Comparison of ENCODE assay signal across 8 mouse cellular contexts in the genomic region with DNA sequence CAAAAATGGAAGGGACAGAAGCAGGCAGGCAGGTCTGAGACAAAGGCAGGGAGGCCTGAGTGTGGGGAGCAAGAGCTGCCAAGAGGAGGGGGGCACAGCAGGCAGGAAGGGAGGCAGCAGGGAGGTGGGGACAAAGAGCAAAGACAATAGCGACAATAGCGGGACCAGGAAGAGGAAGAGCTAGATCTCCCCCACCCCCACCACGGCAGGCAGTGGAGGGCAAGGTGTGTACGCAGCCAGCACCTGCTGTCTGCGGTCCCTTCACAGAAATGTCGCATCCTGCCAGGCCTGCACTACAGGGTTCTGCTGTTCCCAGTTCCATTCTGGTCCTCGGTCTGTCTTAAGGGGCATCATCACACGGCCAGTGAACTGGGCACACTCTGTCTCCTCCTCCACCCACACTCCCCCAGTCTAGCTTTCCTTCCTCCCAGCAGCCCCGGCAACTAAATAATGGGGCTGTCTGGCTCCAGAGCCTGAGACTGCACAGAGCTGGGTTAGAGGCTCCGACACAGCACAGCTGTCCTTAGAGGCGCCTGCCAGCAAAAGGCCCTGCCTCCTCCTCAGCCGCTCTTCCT. TPM values are rescaled to one million over a fixed set of nuclear protein-coding genes. Genes with fewer than 3 reads are reported as not detected.
DNase-seq lines count a peak whose midpoint lies in the region; ATAC-seq and TF ChIP-seq lines count a peak whose summit lies in the region.

No protein-coding gene starts in this region.

- ATAC-seq in embryonic facial prominence, embryonic 11.5 days (replicated peaks; ENCODE audit: insufficient number of reproducible peaks, low FRiP score, low TSS enrichment, low read depth) = 0 out of 2 replicates have a peak, but pooled peaks have one; percentile 14
- 0 out of 2 replicates have a peak, but pooled peaks have one; percentile 4 for ATAC-seq in megakaryocyte-erythroid progenitor cell, adult 5-6 weeks (replicated peaks; ENCODE audit: low FRiP score, low TSS enrichment, poor library complexity, severe bottlenecking)

- H3K36me3 ChIP-seq in heart, adult 2 months (ENCODE audit: control insufficient read depth, insufficient read depth, low read length) = peaks cover 2% of the 10 kb centered on the region; the same call in 1 of the 2 replicates
- H3K36me3 ChIP-seq in embryonic facial prominence, embryonic 11.5 days (replicated peaks; ENCODE audit: control insufficient read depth, insufficient read depth, low read depth, low read length) = no peaks in the 10 kb centered on the region

- H3K27ac ChIP-seq in heart, adult 2 months = peak overlapping the region; percentile 16; the same call in 1 of the 2 replicates
- H3K27ac ChIP-seq in embryonic facial prominence, embryonic 11.5 days (replicated peaks; ENCODE audit: low read depth, low read length) = peak overlapping the region; percentile 71

- H3K4me2 ChIP-seq in embryonic facial prominence, embryonic 11.5 days (ENCODE audit: low read depth, low read length) = no peak overlapping the region

- H3K27me3 ChIP-seq in heart, adult 2 months (ENCODE audit: control insufficient read depth, insufficient read depth, low read length) = no peaks in the 10 kb centered on the region
- H3K27me3 ChIP-seq in embryonic facial prominence, embryonic 11.5 days (ENCODE audit: control insufficient read depth, insufficient read depth, low read length) = peaks cover 19% of the 10 kb centered on the region

- H3K4me1 ChIP-seq in heart, adult 2 months (ENCODE audit: control insufficient read depth, insufficient read depth, low read length) = peaks cover 24% of the 10 kb centered on the region
- H3K4me1 ChIP-seq in embryonic facial prominence, embryonic 11.5 days (ENCODE audit: control insufficient read depth, insufficient read depth, low read length) = peaks cover 12% of the 10 kb centered on the region

- 8% methylated on average over 12 of the region's 12 CpGs for whole genome bisulfite sequencing in heart, adult 2 months
- WGBS in embryonic facial prominence, embryonic 11.5 days = 16% methylated on average over 12 of the region's 12 CpGs

- H3K9ac ChIP-seq in heart, adult 2 months (ENCODE audit: low read depth, low read length) = no peak overlapping the region; the same call in 1 of the 2 replicates
- H3K9ac ChIP-seq in embryonic facial prominence, embryonic 11.5 days (replicated peaks; ENCODE audit: low read length) = 0 out of 2 replicates have a peak overlapping the region, but pooled peaks have one; percentile 27

- H3K79me2 ChIP-seq in heart, adult 2 months (replicated peaks; ENCODE audit: control insufficient read depth, insufficient read depth, low read length) = no peaks in the 10 kb centered on the region

- no peaks in the 10 kb centered on the region for H3K9me3 ChIP-seq in embryonic facial prominence, embryonic 11.5 days (replicated peaks; ENCODE audit: control insufficient read depth, low read length)

- TF ChIP-seq EP300 in heart, adult 2 months (IDR thresholded peaks at IDR 0.05; ENCODE audit: insufficient read depth, low read depth, low read length) = no peak

- H3K4me3 ChIP-seq in heart, adult 2 months = no peak overlapping the region
- no peak overlapping the region for H3K4me3 ChIP-seq in embryonic facial prominence, embryonic 11.5 days (ENCODE audit: low read depth, low read length)

- intact Hi-C loops in heart, adult 2 months (cut with DNase I) = no loop called here

- no peak for TF ChIP-seq CTCF in heart, adult 2 months (IDR thresholded peaks at IDR 0.05)

- TF ChIP-seq POLR2A in heart, adult 2 months (IDR thresholded peaks at IDR 0.05; ENCODE audit: insufficient read depth, low read depth, low read length) = no peak

- peak; percentile 54 to 59 for DNase-seq in heart, adult 2 months
- no peak for DNase-seq in heart, adult 8-10 months (ENCODE audit: low spot score)
- no peak for DNase-seq in embryonic facial prominence, embryonic 11.5 days (ENCODE audit: low spot score)
- peak; percentile 66 for DNase-seq in induced T-regulatory cell, adult 2 months (ENCODE audit: low read depth)
- DNase-seq in thymus, adult 18-20 months = peak; percentile 87 to 93
- DNase-seq in left cerebral cortex, adult 8-10 months (ENCODE audit: low spot score in 2 of 2) = no peak
- no peak for DNase-seq in layer of hippocampus, adult 9-11 months

RNA-seq across cellular contexts. Expression of a gene that starts 6.8 kb away (rescaled TPM):
- total RNA-seq in heart, adult 2 months (2021) = 10 to 100 TPM; 59.3 to 68.5 TPM
- 119 and 121 TPM in 2 replicates for polyA plus RNA-seq in heart, adult 2 months (2012; rRNA removed)
- total RNA-seq in heart, adult 8-10 months (2022) = 10 to 100 TPM; 48.8 to 95.2 (median 71.0) TPM
- 3.7 and 4.2 TPM in 2 replicates for polyA plus RNA-seq in embryonic facial prominence, embryonic 11.5 days (2014; fragmentation: Nextera tagmentation; extraction: Ambion mirVana)
- 1.2 TPM in 1 of 2 replicates, not detected in the other for total RNA-seq in megakaryocyte-erythroid progenitor cell, adult 5-6 weeks (2014; fragmentation: Nextera tagmentation)
- not detected in 2 replicates for total RNA-seq in megakaryocyte-erythroid progenitor cell, adult 5-6 weeks (2017)
- 10 to 100 TPM; 33.4 to 38.9 (median 37.6) TPM for total RNA-seq in left cerebral cortex, adult 8-10 months (2022)

RNA-seq across cellular contexts. Expression of a gene that starts 20.0 kb away (rescaled TPM):
- 10 to 100 TPM; 23.5 to 24.4 TPM for total RNA-seq in heart, adult 2 months (2021)
- polyA plus RNA-seq in heart, adult 2 months (2012; rRNA removed) = 26.3 and 30.7 TPM in 2 replicates
- 10 to 100 TPM; 21.4 to 26.9 (median 23.8) TPM for total RNA-seq in heart, adult 8-10 months (2022)
- 3.2 and 4.2 TPM in 2 replicates for polyA plus RNA-seq in embryonic facial prominence, embryonic 11.5 days (2014; fragmentation: Nextera tagmentation; extraction: Ambion mirVana)
- total RNA-seq in megakaryocyte-erythroid progenitor cell, adult 5-6 weeks (2014; fragmentation: Nextera tagmentation) = not detected in 2 replicates
- total RNA-seq in megakaryocyte-erythroid progenitor cell, adult 5-6 weeks (2017) = 0.23 TPM in 1 of 2 replicates, not detected in the other
- total RNA-seq in left cerebral cortex, adult 8-10 months (2022) = 1 to 10 TPM; 5.8 to 8.0 (median 6.9) TPM

RNA-seq across cellular contexts. Expression of a gene that starts 47.4 kb away (rescaled TPM):
- 1 to 10 TPM in 1 of 2 experiments, under 1 TPM in 1; 0.89 to 1.1 TPM for total RNA-seq in heart, adult 2 months (2021)
- 2.2 and 2.3 TPM in 2 replicates for polyA plus RNA-seq in heart, adult 2 months (2012; rRNA removed)
- total RNA-seq in heart, adult 8-10 months (2022) = 1 to 10 TPM in 2 of 4 experiments, under 1 TPM in 2; 0.73 to 1.7 (median 1.1) TPM
- polyA plus RNA-seq in embryonic facial prominence, embryonic 11.5 days (2014; fragmentation: Nextera tagmentation; extraction: Ambion mirVana) = 0.18 and 0.21 TPM in 2 replicates
- 1.9 and 5.2 TPM in 2 replicates for total RNA-seq in megakaryocyte-erythroid progenitor cell, adult 5-6 weeks (2014; fragmentation: Nextera tagmentation)
- total RNA-seq in megakaryocyte-erythroid progenitor cell, adult 5-6 weeks (2017) = 1.1 and 7.3 TPM in 2 replicates
- 1 to 10 TPM; 4.7 to 5.8 (median 5.1) TPM for total RNA-seq in left cerebral cortex, adult 8-10 months (2022)

RNA-seq across cellular contexts. Expression of a gene that starts 48.9 kb away (rescaled TPM):
- total RNA-seq in heart, adult 2 months (2021) = 10 to 100 TPM; 81.2 to 89.8 TPM
- 148 and 151 TPM in 2 replicates for polyA plus RNA-seq in heart, adult 2 months (2012; rRNA removed)
- total RNA-seq in heart, adult 8-10 months (2022) = 100 to 1,000 TPM in 2 of 4 experiments, 10 to 100 TPM in 2; 96.5 to 106 (median 101) TPM
- 27.0 and 27.4 TPM in 2 replicates for polyA plus RNA-seq in embryonic facial prominence, embryonic 11.5 days (2014; fragmentation: Nextera tagmentation; extraction: Ambion mirVana)
- 59.4 and 83.4 TPM in 2 replicates for total RNA-seq in megakaryocyte-erythroid progenitor cell, adult 5-6 weeks (2014; fragmentation: Nextera tagmentation)
- total RNA-seq in megakaryocyte-erythroid progenitor cell, adult 5-6 weeks (2017) = 8.3 and 24.8 TPM in 2 replicates
- 10 to 100 TPM; 54.5 to 65.4 (median 58.7) TPM for total RNA-seq in left cerebral cortex, adult 8-10 months (2022)

Comparison
In these comparisons a context has a peak if more than half of its experiments do, and no peak if none do; other contexts are left out.
1. DNase-seq: peak in heart, adult 2 months (2 of 2), induced T-regulatory cell, adult 2 months (single experiment) and thymus, adult 18-20 months (2 of 2); none in heart, adult 8-10 months (single experiment), embryonic facial prominence, embryonic 11.5 days (single experiment), left cerebral cortex, adult 8-10 months (0 of 2) and layer of hippocampus, adult 9-11 months (single experiment).
2. RNA of a gene that starts 6.8 kb away (total RNA-seq): 48.8 to 95.2 TPM in heart, adult 8-10 months, 59.3 to 68.5 TPM in heart, adult 2 months and 33.4 to 38.9 TPM in left cerebral cortex, adult 8-10 months; 1.2 TPM in megakaryocyte-erythroid progenitor cell, adult 5-6 weeks; every median in the first group is over 10 times any median in the second.
3. RNA of a gene that starts 20.0 kb away (total RNA-seq): 21.4 to 26.9 TPM in heart, adult 8-10 months, 23.5 to 24.4 TPM in heart, adult 2 months and 5.8 to 8.0 TPM in left cerebral cortex, adult 8-10 months; 0.23 TPM in megakaryocyte-erythroid progenitor cell, adult 5-6 weeks; every median in the first group is over 4 times any median in the second.